Mouse (Mus musculus): ENCODE data around the gene Luzp1. TPM values are rescaled to one million over a fixed set of nuclear protein-coding genes. Genes with fewer than 3 reads are reported as not detected.

Gene Luzp1
- polyA plus RNA-seq, 1 experiment from 2014 or later, result 58.1 TPM

DNA sequence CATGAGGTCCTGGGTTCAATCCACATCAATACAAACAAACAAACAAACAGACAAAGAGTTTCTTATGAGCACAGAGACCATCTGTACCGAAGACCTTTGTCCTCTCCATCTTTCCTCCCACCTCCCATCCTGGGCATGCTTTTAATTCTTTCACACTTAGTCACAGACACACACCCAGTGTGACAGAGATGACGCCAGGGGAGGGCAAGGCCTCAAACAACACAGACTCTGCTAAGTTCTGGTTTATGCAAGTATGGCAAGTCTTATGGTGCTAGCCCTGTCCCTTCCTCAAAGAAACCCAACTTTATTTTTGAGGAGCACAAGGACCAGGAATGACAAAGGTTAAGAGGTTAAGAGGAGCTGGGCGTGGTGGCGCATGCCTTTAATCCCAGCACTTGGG lies 19.3 kb upstream of the Luzp1 start:
- H3K9ac ChIP-seq, result no peak overlapping the region
- no peak overlapping the region for H3K4me3 ChIP-seq
- WGBS, result 85% methylated on average over 4 of the region's 4 CpGs
- H3K9me3 ChIP-seq, result no peaks in the 10 kb centered on the region
- peaks cover 8% of the 10 kb centered on the region; the same call in 1 of the 2 replicates for H3K4me1 ChIP-seq (replicated peaks)
- H3K36me3 ChIP-seq, result no peaks in the 10 kb centered on the region
- no peaks in the 10 kb centered on the region for H3K27me3 ChIP-seq
- no peak overlapping the region for H3K4me2 ChIP-seq
- ATAC-seq (ENCODE audit: low FRiP score, low read depth), result no peak
- no peak overlapping the region for H3K27ac ChIP-seq (replicated peaks)

DNA sequence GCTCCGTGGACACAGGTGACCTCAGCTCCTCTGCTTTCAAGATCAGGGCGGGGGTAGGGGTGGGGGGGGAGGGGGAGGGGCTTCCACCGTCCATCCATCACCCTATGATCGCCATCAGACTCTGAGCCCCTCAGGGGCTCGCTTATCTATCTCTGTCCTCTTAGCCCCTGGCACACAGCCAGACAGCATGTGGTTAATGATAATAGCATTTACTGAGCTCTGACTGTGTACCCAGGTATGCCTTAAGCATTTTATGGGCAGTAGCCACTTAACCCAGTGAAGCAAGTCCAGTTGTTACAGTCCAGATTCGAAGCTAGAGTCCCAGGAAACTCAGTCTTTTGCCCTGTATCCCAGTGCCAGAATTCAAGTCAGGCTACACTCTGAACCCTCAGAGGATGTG lies 18.0 kb upstream of the Luzp1 start:
- H3K27ac ChIP-seq (replicated peaks), result no peak overlapping the region
- H3K4me2 ChIP-seq, result no peak overlapping the region
- peaks cover 8% of the 10 kb centered on the region; the same call in 1 of the 2 replicates for H3K4me1 ChIP-seq (replicated peaks)
- no peak overlapping the region for H3K4me3 ChIP-seq
- WGBS, result 17% methylated on average over 6 of the region's 6 CpGs
- H3K9me3 ChIP-seq, result no peaks in the 10 kb centered on the region
- no peak for ATAC-seq (ENCODE audit: low FRiP score, low read depth)
- H3K36me3 ChIP-seq, result no peaks in the 10 kb centered on the region
- H3K9ac ChIP-seq, result no peak overlapping the region
- no peaks in the 10 kb centered on the region for H3K27me3 ChIP-seq

DNA sequence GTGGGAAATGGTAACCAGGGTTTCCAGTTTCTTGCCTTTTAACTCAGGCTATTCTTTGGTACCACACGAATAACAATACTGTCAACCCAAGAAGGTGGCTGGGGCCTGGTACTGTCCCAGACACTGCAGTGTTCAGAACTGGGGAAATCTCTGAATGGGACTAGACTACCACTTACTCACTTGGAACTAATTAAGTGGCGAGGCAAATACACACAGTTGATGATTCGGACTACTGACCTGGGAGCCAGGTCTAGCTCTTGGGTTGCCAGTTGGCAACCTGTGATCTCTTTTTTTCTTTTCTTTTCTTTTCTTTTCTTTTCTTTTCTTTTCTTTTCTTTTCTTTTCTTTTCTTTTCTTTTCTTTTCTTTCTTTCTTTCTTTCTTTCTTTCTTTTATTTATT lies 17.3 kb upstream of the Luzp1 start:
- H3K27me3 ChIP-seq, result no peaks in the 10 kb centered on the region
- H3K4me2 ChIP-seq, result no peak overlapping the region
- peaks cover 8% of the 10 kb centered on the region; the same call in 1 of the 2 replicates for H3K4me1 ChIP-seq (replicated peaks)
- no peaks in the 10 kb centered on the region for H3K9me3 ChIP-seq
- 73% methylated on average over 3 of the region's 3 CpGs for WGBS
- H3K27ac ChIP-seq (replicated peaks), result no peak overlapping the region
- H3K36me3 ChIP-seq, result no peaks in the 10 kb centered on the region
- H3K9ac ChIP-seq, result no peak overlapping the region
- no peak overlapping the region for H3K4me3 ChIP-seq
- ATAC-seq (ENCODE audit: low FRiP score, low read depth), result no peak

DNA sequence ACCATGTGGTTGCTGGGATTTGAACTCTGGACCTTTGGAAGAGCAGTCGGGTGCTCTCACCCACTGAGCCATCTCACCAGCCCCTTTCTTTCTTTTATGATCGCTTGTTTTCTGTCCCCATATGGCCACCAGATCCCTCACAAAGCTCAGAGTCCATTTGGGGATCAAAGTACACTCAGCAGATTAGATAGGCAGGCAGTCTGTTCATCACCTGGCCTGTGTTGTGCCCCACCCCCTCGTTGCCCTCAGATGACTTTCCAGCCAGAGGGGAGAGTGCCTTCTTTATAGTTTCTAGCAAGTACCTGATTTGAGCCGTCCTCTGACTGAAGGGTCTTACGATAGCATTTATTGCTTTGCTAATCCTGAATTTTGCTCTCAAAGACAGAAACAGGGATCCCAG lies 16.8 kb upstream of the Luzp1 start:
- H3K9me3 ChIP-seq, result no peaks in the 10 kb centered on the region
- H3K36me3 ChIP-seq, result no peaks in the 10 kb centered on the region
- H3K9ac ChIP-seq, result no peak overlapping the region
- H3K4me1 ChIP-seq (replicated peaks), result peaks cover 8% of the 10 kb centered on the region; the same call in 1 of the 2 replicates
- H3K4me3 ChIP-seq, result no peak overlapping the region
- H3K4me2 ChIP-seq, result no peak overlapping the region
- WGBS, result 81% methylated on average over 5 of the region's 5 CpGs
- ATAC-seq (ENCODE audit: low FRiP score, low read depth), result no peak
- H3K27me3 ChIP-seq, result no peaks in the 10 kb centered on the region
- no peak overlapping the region for H3K27ac ChIP-seq (replicated peaks)

DNA sequence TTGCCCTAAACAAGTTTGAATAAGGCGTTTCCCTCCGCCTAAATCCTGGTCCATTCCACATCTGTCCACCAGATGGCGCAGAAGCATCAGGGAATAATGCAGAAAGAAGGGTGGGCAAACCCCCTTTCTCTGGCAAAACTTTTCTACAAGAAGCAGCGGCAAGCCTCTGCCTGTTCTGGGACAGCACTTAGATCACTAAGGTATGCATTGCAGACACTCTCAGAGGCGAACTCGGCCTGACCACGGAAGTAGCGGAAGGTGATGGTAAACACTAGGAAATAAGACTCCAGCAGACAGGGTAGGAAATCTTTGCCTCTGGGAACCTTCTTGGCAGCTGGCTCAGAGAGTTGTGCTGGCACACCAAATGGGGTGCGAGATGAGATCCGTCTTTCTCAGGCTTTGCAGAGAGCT lies 14.7 kb upstream of the Luzp1 start:
- H3K27ac ChIP-seq (replicated peaks), result no peak overlapping the region
- WGBS, result 14% methylated on average over 10 of the region's 10 CpGs
- no peaks in the 10 kb centered on the region for H3K9me3 ChIP-seq
- H3K36me3 ChIP-seq, result no peaks in the 10 kb centered on the region
- peak overlapping the region; percentile 15; the same call in 1 of the 2 replicates for H3K4me3 ChIP-seq
- peaks cover 8% of the 10 kb centered on the region; the same call in 1 of the 2 replicates for H3K4me1 ChIP-seq (replicated peaks)
- H3K27me3 ChIP-seq, result peaks cover 7% of the 10 kb centered on the region; the same call in 1 of the 2 replicates
- ATAC-seq (ENCODE audit: low FRiP score, low read depth), result no peak
- no peak overlapping the region for H3K9ac ChIP-seq
- peak overlapping the region; percentile 45 for H3K4me2 ChIP-seq

DNA sequence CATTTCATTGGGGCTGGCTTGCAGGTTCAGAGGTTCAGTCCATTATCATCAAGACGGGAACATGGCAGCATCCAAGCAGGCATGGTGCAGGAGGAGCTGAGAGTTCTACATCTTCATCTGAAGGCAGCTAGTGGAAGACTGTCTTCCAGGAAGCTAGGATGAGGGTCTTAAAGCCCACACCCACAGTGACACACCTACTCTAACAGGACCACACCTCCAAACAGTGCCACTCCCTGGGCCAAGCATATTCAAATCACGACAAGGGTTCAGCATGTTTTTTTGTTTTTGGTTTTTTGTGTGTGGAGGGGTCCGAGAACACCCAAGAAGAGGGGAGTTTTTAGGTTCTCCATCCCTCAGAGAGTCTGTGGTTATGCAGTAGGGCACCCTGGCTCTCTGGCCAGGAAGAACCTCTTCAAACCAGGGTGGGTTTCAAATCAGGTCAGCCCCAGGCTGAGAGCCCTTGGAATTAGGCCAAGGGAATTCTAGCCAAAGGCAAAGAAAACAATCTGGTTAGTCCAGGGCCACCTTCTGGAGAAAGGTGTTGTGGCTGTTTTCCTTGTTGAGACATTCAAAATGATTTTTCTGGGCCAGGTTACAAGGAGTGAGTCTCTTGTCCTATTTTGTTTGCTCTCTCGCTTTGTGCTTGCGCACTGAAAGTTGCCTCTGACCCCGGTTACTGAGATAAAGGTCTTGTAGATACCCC lies 12.9 kb upstream of the Luzp1 start:
- peaks cover 17% of the 10 kb centered on the region; the same call in 1 of the 2 replicates for H3K27me3 ChIP-seq
- no peaks in the 10 kb centered on the region for H3K36me3 ChIP-seq
- peaks cover 7% of the 10 kb centered on the region for H3K4me1 ChIP-seq (replicated peaks)
- no peak for ATAC-seq (ENCODE audit: low FRiP score, low read depth)
- no peak overlapping the region for H3K4me3 ChIP-seq
- WGBS, result 92% methylated on average over 6 of the region's 6 CpGs
- H3K9ac ChIP-seq, result no peak overlapping the region
- H3K9me3 ChIP-seq, result no peaks in the 10 kb centered on the region
- H3K27ac ChIP-seq (replicated peaks), result no peak overlapping the region
- no peak overlapping the region for H3K4me2 ChIP-seq

DNA sequence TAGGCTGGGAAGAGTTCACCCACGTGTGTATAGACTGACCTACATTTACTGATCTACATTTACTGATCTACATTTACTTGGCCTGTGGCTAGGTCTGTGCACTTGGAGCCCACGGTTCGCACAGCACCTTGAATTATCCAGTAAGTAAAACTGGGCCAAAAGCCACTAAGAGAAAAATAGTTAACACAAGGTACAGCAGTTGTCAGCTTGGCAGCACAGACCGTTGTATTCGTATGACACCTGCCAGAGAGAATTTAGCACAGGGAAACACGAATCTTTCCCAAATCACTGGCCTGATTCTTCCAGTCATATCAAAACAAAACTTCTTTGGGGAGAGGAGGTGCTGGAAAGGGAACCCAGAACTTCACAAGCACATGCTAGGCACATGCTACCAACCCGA lies 11.3 kb upstream of the Luzp1 start:
- Histone ChIP-seq H3K27me3 (peaks cover 19% of the 10 kb centered on the region; the same call in 1 of the 2 replicates), H3K4me3 (no peak overlapping the region), H3K36me3 (no peaks in the 10 kb centered on the region), H3K27ac (replicated peaks) (no peak overlapping the region), H3K9me3 (no peaks in the 10 kb centered on the region), H3K9ac (no peak overlapping the region), H3K4me1 (replicated peaks) (peaks cover 20% of the 10 kb centered on the region), H3K4me2 (no peak overlapping the region)
- no peak for ATAC-seq (ENCODE audit: low FRiP score, low read depth)
- 84% methylated on average over 7 of the region's 7 CpGs for WGBS

DNA sequence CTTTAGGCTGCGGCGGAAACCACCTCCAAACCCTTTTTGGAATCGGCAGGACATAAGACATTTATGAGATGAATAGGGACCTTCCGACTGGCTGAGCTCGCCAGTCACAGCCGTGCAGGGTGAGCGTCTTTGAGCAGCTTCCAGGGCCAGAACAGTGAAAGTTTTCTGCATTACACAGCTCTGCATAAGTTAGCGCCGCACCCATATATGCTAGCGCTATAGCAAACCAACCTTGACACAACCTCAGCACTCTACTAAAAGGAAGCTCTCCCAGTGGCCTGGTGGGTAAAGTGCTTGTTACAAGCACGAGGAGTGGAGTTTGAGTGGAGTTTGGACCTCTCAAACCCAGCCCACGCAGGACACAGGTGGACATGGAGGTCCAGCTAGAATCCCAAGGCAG lies 10.4 kb upstream of the Luzp1 start:
- ATAC-seq (ENCODE audit: low FRiP score, low read depth), result no peak
- Histone ChIP-seq H3K4me2 (no peak overlapping the region), H3K9me3 (no peaks in the 10 kb centered on the region), H3K4me3 (no peak overlapping the region), H3K27me3 (peaks cover 28% of the 10 kb centered on the region), H3K4me1 (replicated peaks) (peaks cover 24% of the 10 kb centered on the region), H3K36me3 (no peaks in the 10 kb centered on the region), H3K27ac (replicated peaks) (no peak overlapping the region), H3K9ac (no peak overlapping the region)
- 70% methylated on average over 12 of the region's 12 CpGs for WGBS

DNA sequence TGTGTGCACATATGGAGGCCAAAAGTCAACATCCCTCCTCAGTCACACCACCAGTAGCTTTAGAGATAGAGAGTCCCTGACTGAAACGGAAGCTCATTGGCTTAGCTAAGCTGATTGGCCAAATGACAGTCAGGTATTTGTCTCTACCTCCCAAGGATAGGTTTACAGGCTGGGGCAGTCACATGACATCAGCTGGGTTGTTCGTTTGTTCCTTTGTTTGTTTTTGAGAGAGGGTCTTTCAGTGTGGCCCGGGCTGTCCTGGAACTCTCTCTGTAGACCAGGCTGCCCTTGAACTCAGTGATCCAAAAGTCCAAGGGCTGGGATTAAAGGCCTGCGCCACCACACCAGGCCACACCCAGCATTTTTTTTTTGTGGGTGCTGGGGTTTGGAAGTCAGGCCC lies 8.4 kb upstream of the Luzp1 start:
- Histone ChIP-seq H3K27ac (replicated peaks) (no peak overlapping the region), H3K4me2 (peak overlapping the region; percentile 95; the same call in 1 of the 2 replicates), H3K9me3 (no peaks in the 10 kb centered on the region), H3K4me3 (no peak overlapping the region), H3K36me3 (no peaks in the 10 kb centered on the region), H3K4me1 (replicated peaks) (peaks cover 19% of the 10 kb centered on the region), H3K27me3 (peaks cover 37% of the 10 kb centered on the region), H3K9ac (no peak overlapping the region)
- WGBS, result 42% methylated on average over 4 of the region's 4 CpGs
- ATAC-seq (ENCODE audit: low FRiP score, low read depth), result no peak

DNA sequence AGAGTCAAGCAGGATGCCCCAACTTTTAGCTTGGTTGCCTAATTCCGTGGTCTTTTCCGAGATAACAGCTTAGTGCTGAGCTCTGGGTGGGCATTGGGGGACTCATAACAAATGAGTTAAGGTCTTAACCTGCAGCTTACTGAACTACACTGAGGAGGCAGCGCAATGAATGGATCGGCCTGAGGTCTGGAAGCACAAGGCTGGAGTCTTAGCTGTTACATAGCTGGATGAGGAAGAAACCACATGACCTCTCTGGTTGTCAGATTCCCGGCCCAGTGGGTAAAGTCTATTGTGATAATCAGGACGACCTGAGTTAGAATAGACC lies 7.8 kb upstream of the Luzp1 start:
- Histone ChIP-seq H3K9ac (peak overlapping the region; percentile 79), H3K4me3 (peak overlapping the region; percentile 73), H3K4me1 (replicated peaks) (peaks cover 19% of the 10 kb centered on the region), H3K4me2 (peak overlapping the region; percentile 95), H3K9me3 (no peaks in the 10 kb centered on the region), H3K27me3 (peaks cover 37% of the 10 kb centered on the region), H3K27ac (replicated peaks) (no peak overlapping the region), H3K36me3 (no peaks in the 10 kb centered on the region)
- peak; percentile 14 for ATAC-seq (ENCODE audit: low FRiP score, low read depth)
- WGBS, result 12% methylated on average over 6 of the region's 6 CpGs

DNA sequence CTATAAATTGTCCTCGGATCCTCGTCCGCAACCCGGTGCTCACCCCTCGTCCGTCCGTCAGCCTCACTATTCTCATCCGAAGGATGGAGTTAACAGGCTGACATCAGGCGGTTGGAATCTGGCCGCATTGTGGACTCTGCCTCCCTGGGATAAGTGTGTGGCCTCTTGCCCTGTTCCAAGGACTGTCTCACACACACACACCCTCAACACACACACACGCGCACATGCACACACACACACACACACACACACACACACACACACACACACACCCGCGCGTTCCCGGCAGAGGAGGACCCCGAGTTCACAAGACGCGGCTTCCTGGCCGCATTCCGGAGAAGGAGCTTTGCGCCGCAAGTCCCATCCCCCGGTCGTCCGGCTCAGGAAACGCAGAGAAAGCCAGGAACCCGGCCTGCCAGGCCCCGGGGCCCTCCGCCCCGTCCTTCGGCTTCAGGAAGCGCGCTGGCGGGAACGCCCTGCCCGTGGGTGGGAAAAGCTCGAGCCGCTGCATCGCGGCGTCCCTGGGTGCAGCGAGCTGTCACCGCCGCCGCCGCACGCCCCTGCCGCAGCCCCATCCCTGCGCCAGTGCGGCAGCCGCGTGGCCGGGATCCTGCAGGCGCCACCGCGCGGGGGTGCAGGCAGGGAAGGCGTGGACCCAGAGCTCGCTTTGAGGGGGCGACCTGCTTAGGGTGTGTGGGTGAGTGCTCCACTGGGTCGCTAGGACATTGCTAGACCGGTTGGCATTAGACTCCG lies 7.3 kb upstream of the Luzp1 start, which contains the start of gene 6030445D17Rik:
Gene 6030445D17Rik, plus strand, starts transcription at position 165 of the 753 bp plus-strand sequence.
- H3K4me1 ChIP-seq (replicated peaks), result peaks cover 19% of the 10 kb centered on the region
- WGBS, result under 1% methylated on average over 64 of the region's 64 CpGs
- ATAC-seq (ENCODE audit: low FRiP score, low read depth), result peak; percentile 75
- peak within 1 kb of the TSS; percentile 73 for H3K4me3 ChIP-seq
- H3K9me3 ChIP-seq, result no peaks in the 10 kb centered on the region
- peak within 1 kb of the TSS; percentile 95 for H3K4me2 ChIP-seq
- peaks cover 37% of the 10 kb centered on the region for H3K27me3 ChIP-seq
- H3K9ac ChIP-seq, result peak within 1 kb of the TSS; percentile 79
- H3K36me3 ChIP-seq, result no peaks in the 10 kb centered on the region
- peak within 1 kb of the TSS; percentile 68 for H3K27ac ChIP-seq (replicated peaks)

DNA sequence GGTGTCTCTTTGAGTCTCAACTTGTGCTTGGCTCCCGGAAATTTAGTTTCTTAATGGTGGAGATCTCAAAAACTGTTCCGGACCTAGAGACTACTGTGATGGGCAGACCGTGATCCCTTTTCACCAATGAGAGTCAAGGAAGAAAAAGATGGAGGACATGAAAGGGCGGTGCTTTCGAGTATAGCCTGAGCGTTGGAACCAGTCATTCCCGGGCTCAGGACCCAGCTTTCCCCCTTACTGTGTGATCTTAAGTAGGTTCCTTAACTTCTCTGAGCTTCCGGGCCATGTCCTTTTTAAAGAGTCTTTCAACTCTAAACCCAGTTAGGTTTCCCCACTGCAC lies 6.8 kb upstream of the Luzp1 start:
- peak; percentile 72 for ATAC-seq (ENCODE audit: low FRiP score, low read depth)
- Histone ChIP-seq H3K4me3 (peak overlapping the region; percentile 73), H3K36me3 (no peaks in the 10 kb centered on the region), H3K4me1 (replicated peaks) (peaks cover 19% of the 10 kb centered on the region), H3K9ac (peak overlapping the region; percentile 79), H3K27me3 (peaks cover 37% of the 10 kb centered on the region), H3K27ac (replicated peaks) (peak overlapping the region; percentile 68), H3K9me3 (no peaks in the 10 kb centered on the region), H3K4me2 (peak overlapping the region; percentile 95)
- under 1% methylated on average over 8 of the region's 8 CpGs for WGBS
